Mouse (Mus musculus): Measurements from ENCODE around the gene Cep170. TPM values are rescaled to one million over a fixed set of nuclear protein-coding genes. Genes with fewer than 3 reads are reported as not detected.

Gene Cep170
- total RNA-seq, 2 experiments from 2014 or later, result 29.8 to 38.0 TPM

- no peak for DNase-seq
Measured at GRCm38 (mm10) chr1:176825084-176825483, 11.2 kb upstream of the Cep170 start.

DNA sequence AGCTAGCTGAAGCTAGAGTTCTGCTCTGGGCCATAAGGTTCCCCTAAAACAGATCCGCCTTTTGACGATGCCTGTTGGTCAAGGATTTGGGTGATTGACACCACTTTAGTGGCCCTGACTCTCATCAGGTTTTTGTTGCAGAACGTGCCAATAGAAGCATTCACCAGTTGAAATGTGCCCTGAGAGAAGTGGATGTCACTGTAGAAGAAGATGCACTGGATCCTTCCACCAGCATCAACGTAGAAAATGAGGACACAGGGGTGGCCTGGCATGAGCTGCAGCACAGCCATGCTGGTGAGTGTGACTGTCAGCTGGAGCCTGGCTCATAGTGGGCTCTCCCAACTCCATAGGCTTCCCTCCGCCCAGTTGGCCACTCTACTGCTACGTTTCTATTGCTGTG lies 10.7 kb upstream of the Cep170 start:
- no peak for DNase-seq

DNA sequence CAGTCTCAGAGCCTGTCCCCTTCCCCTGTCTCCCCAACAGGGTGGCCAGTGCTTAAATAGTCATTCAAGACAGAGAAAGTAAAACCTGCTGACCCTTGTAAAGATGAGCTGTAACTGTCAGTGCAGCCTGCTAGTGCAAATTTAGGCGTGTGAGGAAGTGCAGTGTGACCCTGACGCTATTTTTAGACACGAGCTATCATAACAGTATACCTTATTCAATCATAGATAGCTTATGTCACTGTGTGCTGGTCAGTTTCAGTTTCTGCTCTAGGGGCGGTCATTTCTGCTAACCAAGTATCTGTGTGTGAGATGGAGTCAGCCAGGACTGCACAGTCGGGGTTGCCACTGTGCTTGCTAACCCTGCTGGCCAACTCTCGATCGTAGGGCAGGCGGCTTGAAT lies 10.0 kb upstream of the Cep170 start:
- DNase-seq, result no peak

GRCm38 (mm10) chr1:176822949-176823348 lies 9.1 kb upstream of the Cep170 start:
- DNase-seq, result no peak

DNA sequence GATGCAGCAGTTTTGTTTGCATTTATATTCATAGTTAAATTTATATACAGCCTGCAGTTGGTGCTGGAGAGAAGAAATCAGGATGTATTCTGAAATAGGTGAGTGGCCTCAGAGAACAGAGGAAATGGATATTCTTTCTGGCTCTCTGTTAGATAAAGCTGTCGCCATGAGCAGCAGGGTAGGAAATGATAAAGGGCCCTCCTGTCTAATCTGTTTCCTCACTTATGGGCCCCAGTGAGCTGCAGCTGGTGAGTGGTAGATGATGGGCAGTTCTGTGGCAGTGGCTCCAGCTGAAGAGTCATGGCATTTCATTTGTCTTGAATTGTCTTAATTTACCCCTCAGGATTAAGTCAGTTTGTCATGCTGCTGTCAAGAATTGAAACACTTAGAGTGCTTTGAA lies 8.1 kb upstream of the Cep170 start:
- DNase-seq, result no peak

DNA sequence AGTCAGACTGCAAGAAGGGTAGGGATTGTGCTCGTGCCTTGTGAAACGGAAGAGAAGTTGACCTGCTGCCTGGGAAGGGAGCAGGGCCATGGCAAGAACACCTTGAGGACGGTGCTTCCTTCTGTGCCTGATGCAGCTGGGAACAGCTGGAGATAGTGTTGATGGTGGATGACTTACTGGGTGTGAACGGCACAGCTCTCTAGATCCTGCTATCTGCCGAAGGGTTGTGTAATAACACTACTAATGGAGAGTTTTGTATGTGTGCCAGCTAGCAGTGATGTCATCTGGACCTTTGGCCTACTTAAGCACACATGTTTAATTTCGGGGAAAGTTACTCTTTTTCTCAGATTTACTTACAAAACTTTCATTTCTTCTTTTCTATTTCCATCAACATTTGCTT lies 4.9 kb upstream of the Cep170 start:
- DNase-seq, result peak; percentile 72

DNA sequence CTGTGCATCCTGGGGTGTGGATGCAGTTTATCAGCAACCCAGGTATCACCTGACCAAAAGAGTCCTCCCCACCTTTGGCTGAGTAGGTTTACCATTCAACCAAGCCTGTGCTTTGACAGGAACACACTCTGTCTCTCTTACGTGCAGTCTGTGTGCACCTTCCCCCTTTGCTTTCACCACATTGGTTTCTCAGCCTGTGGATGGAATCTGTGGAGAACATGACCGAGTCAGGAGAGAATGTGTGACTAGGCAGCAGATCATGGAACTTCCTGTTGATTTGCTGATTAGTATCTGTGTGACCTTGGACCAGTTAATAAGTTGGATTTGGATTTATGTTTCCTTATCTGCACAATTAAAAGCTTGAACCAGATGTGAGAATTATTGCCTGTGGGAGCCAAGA lies 4.3 kb upstream of the Cep170 start:
- no peak for DNase-seq

DNA sequence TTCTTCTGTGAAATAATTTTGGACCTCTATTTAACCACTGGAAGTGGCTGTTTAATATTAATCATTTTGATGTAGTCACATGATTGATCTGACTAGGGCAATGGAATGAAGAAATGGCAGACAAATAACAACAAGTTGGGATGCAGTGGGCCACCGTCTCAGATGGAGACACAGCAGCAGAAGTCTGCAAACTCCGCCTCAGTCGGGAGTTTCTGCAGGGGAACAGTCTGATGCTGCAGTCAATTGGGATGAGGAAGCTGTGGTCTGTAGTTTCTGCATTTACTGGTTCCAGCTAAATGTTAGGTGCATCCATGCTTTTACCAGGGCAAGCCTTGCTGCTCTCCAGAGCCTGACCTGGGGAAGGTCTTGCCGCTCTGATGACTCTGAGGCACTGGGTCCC lies 2.9 kb upstream of the Cep170 start:
- DNase-seq, result no peak

DNA sequence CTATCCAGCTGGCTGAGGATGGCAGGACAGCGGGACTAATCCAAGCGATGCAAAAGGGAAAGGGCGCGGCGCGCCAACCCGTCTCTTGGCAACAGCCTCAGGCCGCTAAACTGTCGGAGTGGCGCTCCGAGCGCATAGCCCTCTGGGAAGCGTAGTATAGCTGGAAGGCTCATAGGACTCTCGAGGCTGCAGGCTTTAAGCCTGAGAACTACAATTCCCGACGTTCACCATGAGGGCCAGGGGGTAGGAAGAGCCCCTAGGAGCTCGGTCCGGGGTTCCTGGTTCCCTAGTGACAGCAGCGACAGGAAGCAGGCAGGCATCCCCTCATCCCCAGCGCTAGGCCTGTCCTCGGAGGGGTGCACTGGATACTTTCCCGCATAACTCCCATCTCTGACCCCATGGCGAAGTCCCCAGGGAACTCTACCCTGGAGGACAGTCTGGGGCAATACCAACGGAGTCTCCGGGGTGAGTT lies 760 bp upstream of the Cep170 start, which contains the start of gene Sdccag8:
Sdccag8 (plus strand) TSS at position 70 of the 472 bp plus-strand sequence.
- peak; percentile 94 for DNase-seq

- DNase-seq, result peak; percentile 80
Measured at GRCm38 (mm10) chr1:176813292-176814035, 403 bp downstream of the Cep170 start.

- no peak for DNase-seq
Measured at GRCm38 (mm10) chr1:176812491-176813291, 1.2 kb downstream of the Cep170 start.

DNA sequence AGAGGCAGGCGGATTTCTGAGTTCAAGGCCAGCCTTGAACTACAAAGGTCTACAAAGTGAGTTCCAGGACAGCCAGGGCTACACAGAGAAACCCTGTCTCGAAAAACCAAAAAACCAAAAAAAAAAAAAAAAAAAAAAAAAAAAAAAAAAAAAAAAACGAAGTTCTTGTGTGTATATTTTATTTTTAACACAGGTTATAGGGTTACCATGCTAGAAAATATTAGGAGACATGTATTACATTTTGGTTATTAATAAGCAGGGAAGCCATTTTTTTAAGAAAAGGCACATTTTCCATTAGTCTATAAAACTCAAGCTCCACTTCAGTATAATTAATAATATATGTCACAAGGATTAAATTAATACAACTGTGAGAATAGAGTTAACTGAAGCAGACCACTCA lies 2.0 kb downstream of the Cep170 start:
- no peak for DNase-seq

DNA sequence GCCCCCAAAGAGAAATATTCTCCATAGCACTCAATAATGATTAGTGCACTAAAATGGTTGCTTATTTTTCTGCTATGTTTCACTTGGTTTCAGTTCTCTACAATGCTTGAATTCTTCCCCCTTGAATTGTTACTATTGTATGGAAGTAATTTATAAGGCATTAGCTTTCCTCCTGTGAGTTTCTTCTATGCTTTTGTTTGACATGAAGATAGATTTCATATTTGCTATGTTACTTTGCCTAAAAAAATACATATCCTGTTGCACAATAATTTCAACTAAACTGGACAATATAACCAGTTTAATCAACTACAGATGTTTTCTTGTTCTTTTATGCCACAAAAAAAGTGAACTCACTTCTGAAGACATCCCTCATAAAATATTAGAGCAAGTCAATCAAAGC lies 3.7 kb downstream of the Cep170 start:
- DNase-seq, result no peak

DNA sequence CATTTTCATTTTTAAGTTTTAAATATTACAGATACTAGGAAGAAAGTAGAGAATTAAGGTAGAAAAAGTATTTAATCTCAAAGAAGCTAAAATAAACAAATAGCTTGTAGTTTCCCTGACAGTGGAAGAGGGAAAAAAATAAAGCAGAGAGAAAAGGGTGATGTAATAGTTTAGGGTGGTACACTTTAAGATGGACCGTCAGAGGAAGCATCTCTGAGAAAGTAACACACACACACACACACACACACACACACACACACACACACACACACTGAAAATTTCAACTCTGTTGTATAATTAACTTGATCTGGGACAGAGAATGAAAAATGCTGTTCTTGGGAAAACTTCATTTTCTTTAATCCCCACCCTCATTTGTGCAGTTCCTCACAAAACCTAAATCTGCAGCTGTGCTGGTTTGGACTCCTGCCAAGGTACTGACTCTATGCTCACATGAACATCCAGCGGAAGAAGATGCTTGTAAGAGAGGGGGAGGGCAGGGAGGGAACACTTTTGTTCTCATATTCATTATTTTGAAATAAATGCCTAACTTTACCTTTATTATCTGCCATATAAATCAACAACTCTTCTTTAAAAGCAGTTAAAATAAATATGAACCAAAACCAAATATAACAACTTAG lies 13.0 kb downstream of the Cep170 start:
- DNase-seq, result peak; percentile 51

- no peak for DNase-seq
Measured at GRCm38 (mm10) chr1:176798673-176799072, 15.2 kb downstream of the Cep170 start.

GRCm38 (mm10) chr1:176792175-176792574 lies 21.7 kb downstream of the Cep170 start:
- no peak for DNase-seq

GRCm38 (mm10) chr1:176789326-176789725 lies 24.5 kb downstream of the Cep170 start:
- no peak for DNase-seq

GRCm38 (mm10) chr1:176774533-176774932 lies 39.3 kb downstream of the Cep170 start:
- no peak for DNase-seq

- DNase-seq, result no peak
Measured at GRCm38 (mm10) chr1:176762295-176762694, 51.6 kb downstream of the Cep170 start.

GRCm38 (mm10) chr1:176760673-176761072 lies 53.2 kb downstream of the Cep170 start:
- no peak for DNase-seq

DNA sequence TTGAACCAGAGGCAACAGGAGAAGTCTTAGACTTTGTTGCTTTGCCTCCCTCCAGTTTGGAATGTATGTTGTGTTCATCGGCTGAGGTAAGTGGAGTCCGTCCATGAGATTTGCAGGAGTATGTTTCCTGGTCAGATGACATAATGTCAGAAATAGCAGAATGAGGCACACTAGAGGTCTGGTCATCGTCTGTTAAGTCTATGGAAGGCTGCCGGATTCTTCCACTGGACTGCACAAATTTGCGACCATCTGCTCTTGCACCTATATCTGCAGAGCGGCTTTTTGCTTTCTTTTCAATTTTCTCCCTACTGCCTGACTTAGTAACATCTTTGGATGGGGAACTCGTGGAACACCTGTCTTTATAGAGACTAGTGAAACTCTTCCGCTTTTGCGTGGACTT lies 58.3 kb downstream of the Cep170 start:
- DNase-seq, result no peak

DNA sequence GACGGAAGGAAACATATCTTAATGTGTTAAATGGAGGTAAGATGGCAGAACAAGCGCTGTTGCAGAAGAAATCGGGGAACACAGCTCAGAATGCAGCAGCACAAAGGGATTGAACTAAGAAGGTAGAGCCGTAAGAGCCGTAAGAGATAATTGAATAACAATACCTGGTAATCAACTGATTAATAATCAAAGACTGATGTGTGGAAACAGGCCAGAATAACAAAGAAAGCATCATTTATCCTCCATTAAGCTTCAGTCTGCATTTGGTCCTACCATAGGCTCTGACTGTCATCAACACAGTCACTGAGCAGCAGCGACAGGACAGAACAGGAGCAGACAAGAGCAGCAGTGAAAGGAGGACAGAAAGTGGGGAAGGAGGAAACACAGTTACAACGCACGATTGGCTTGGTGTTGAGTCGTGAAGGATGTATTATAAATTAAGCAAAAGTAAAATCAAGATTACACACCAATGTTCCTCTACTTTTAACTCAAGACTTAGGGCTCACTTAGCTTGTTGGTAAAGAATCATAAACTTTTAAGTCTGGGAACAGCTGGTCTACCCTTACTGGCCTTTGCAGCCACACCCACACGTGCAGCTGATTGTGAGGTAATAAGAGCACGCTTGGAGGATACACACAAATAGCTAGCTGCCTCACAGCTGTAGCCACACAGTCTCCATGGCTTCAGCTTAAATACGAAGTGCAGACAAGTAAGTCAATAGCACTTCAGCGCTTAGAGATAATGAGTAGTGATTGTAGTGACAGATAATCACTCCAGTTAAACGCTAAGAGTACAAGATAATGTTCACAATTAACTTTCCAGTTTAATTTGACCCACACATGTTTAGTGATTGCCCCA lies 59.8 kb downstream of the Cep170 start:
- no peak for DNase-seq
